Mouse (Mus musculus): ENCODE results near the gene Themis2. TPM values are rescaled to one million over a fixed set of nuclear protein-coding genes. Genes with fewer than 3 reads are reported as not detected.
"Not testable (repeated sequence)": the region's sequence is repeated elsewhere in the genome, so short reads cannot be mapped to it uniquely, and the experiment has no call there.

Themis2 gene
- total and polyA plus RNA-seq, 2 experiments from 2014 or later = 0.35 to 0.78 TPM

DNA sequence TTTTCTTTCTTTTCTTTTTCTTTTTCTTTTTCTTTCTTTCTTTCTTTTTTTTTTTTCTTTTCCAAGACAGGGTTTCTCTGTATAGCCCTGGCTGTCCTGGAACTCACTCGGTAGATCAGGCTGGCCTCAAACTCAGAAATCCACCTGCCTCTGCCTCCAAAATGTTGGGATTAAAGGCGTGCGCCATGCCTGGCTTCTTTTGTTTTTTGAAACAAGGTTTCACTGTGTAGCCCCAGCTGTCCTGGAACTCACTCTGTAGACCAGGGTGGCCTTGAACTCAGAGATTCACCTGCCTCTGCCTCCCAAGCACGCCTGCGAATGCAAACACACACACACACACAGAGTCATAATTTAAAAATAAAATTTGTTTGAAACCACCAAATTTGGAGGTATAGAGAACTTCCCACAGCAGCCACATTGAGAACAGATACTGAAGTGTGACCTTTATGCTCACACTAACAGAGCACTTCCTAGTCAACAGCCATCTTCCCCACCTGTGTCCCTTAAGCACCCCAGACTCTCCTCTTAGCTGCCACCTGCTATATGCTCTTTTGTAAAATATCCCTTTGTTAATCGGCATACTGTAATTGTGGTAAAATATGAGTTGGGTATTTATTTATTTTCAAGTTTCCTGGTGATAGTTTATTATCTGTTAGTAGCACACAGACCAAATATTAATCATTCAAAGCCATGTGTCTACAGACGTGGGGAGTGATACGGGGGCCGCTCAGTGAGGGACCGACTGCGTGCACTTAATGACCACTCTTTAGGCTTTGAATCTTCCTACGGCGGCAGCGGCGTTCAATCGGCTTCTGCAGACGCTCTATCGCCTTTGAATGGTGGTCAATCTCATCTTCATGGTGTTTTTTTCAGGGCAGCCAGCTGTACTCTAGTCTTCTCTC lies 5.2 kb upstream of the Themis2 start:
- Histone ChIP-seq H3K9me3 (ENCODE audit: low read length) (no peaks in the 10 kb centered on the region), H3K27ac (no peak overlapping the region), H3K4me1 (ENCODE audit: insufficient read depth, low read length) (no peaks in the 10 kb centered on the region), H3K27me3 (ENCODE audit: insufficient read depth, low read length) (no peaks in the 10 kb centered on the region), H3K4me3 (ENCODE audit: low read length) (no peak overlapping the region), H3K36me3 (ENCODE audit: insufficient read depth, low read length) (no peaks in the 10 kb centered on the region), H3K4me2 (ENCODE audit: low read depth, low read length) (no peak overlapping the region), H3K9ac (replicated peaks; ENCODE audit: low read length) (no peak overlapping the region)
- no peak for ATAC-seq
- TF ChIP-seq CTCF (IDR thresholded peaks at IDR 0.05; ENCODE audit: low read depth) = no peak
- WGBS = 89% methylated on average over 18 of the region's 18 CpGs
- no peak for DNase-seq (ENCODE audit: low spot score)

GRCm38 (mm10) chr4:132799845-132800244 lies 3.7 kb upstream of the Themis2 start:
- TF ChIP-seq CTCF (IDR thresholded peaks at IDR 0.05; ENCODE audit: low read depth) = no peak
- Histone ChIP-seq H3K36me3 (ENCODE audit: insufficient read depth, low read length) (no peaks in the 10 kb centered on the region), H3K27ac (no peak overlapping the region), H3K4me1 (ENCODE audit: insufficient read depth, low read length) (0 out of 2 replicates have a peak, but pooled peaks cover 3% of the 10 kb centered on the region), H3K27me3 (ENCODE audit: insufficient read depth, low read length) (peaks cover 7% of the 10 kb centered on the region; the same call in 1 of the 2 replicates), H3K9ac (replicated peaks; ENCODE audit: low read length) (no peak overlapping the region), H3K9me3 (ENCODE audit: low read length) (no peaks in the 10 kb centered on the region), H3K4me3 (ENCODE audit: low read length) (no peak overlapping the region), H3K4me2 (ENCODE audit: low read depth, low read length) (no peak overlapping the region)
- ATAC-seq (no peak), DNase-seq (ENCODE audit: low spot score) (no peak)
- 93% methylated on average over 4 of the region's 4 CpGs for WGBS

- not testable (repeated sequence) for H3K9me3 ChIP-seq (ENCODE audit: low read length); ATAC-seq; H3K27me3 ChIP-seq (ENCODE audit: insufficient read depth, low read length); H3K4me3 ChIP-seq (ENCODE audit: low read length); H3K9ac ChIP-seq (replicated peaks; ENCODE audit: low read length); DNase-seq (ENCODE audit: low spot score); H3K4me1 ChIP-seq (ENCODE audit: insufficient read depth, low read length); H3K36me3 ChIP-seq (ENCODE audit: insufficient read depth, low read length); H3K27ac ChIP-seq; H3K4me2 ChIP-seq (ENCODE audit: low read depth, low read length)
- 90% methylated on average over 3 of the region's 3 CpGs for WGBS
Measured at GRCm38 (mm10) chr4:132798666-132799065, 2.5 kb upstream of the Themis2 start.

GRCm38 (mm10) chr4:132798028-132798427 lies 1.8 kb upstream of the Themis2 start:
- TF ChIP-seq CTCF (IDR thresholded peaks at IDR 0.05; ENCODE audit: low read depth) = no peak
- no peak overlapping the region for H3K9ac ChIP-seq (replicated peaks; ENCODE audit: low read length)
- no peak overlapping the region for H3K4me2 ChIP-seq (ENCODE audit: low read depth, low read length)
- ATAC-seq (no peak), DNase-seq (ENCODE audit: low spot score) (no peak)
- 68% methylated on average over 4 of the region's 4 CpGs for WGBS
- peaks cover 9% of the 10 kb centered on the region; the same call in 1 of the 2 replicates for H3K27me3 ChIP-seq (ENCODE audit: insufficient read depth, low read length)
- no peak overlapping the region for H3K4me3 ChIP-seq (ENCODE audit: low read length)
- H3K27ac ChIP-seq = no peak overlapping the region
- 0 out of 2 replicates have a peak, but pooled peaks cover 3% of the 10 kb centered on the region for H3K4me1 ChIP-seq (ENCODE audit: insufficient read depth, low read length)
- no peaks in the 10 kb centered on the region for H3K36me3 ChIP-seq (ENCODE audit: insufficient read depth, low read length)
- H3K9me3 ChIP-seq (ENCODE audit: low read length) = no peaks in the 10 kb centered on the region

GRCm38 (mm10) chr4:132797461-132797860 lies 1.3 kb upstream of the Themis2 start:
- TF ChIP-seq CTCF (IDR thresholded peaks at IDR 0.05; ENCODE audit: low read depth) = no peak
- H3K4me3 ChIP-seq (ENCODE audit: low read length) = no peak overlapping the region
- ATAC-seq = no peak

GRCm38 (mm10) chr4:132795171-132795570 lies 1.0 kb downstream of the Themis2 start:
- H3K27me3 ChIP-seq (ENCODE audit: insufficient read depth, low read length) = peaks cover 9% of the 10 kb centered on the region; the same call in 1 of the 2 replicates
- no peak overlapping the region for H3K27ac ChIP-seq
- H3K4me2 ChIP-seq (ENCODE audit: low read depth, low read length) = no peak overlapping the region
- no peak overlapping the region for H3K4me3 ChIP-seq (ENCODE audit: low read length)
- WGBS = 55% methylated on average over 7 of the region's 7 CpGs
- no peaks in the 10 kb centered on the region for H3K9me3 ChIP-seq (ENCODE audit: low read length)
- 0 out of 2 replicates have a peak, but pooled peaks cover 3% of the 10 kb centered on the region for H3K4me1 ChIP-seq (ENCODE audit: insufficient read depth, low read length)
- TF ChIP-seq CTCF (IDR thresholded peaks at IDR 0.05; ENCODE audit: low read depth) = no peak
- DNase-seq (ENCODE audit: low spot score) (no peak), ATAC-seq (no peak)
- no peak overlapping the region for H3K9ac ChIP-seq (replicated peaks; ENCODE audit: low read length)
- H3K36me3 ChIP-seq (ENCODE audit: insufficient read depth, low read length) = no peaks in the 10 kb centered on the region

More at GRCm38 (mm10) chr4:132797461-132797860, 1.3 kb upstream of the Themis2 start:
- H3K27ac ChIP-seq = no peak overlapping the region
- H3K27me3 ChIP-seq (ENCODE audit: insufficient read depth, low read length) = peaks cover 9% of the 10 kb centered on the region; the same call in 1 of the 2 replicates
- WGBS = 80% methylated on average over 1 of the region's 1 CpGs
- 0 out of 2 replicates have a peak, but pooled peaks cover 3% of the 10 kb centered on the region for H3K4me1 ChIP-seq (ENCODE audit: insufficient read depth, low read length)
- H3K9ac ChIP-seq (replicated peaks; ENCODE audit: low read length) = no peak overlapping the region
- no peaks in the 10 kb centered on the region for H3K9me3 ChIP-seq (ENCODE audit: low read length)
- no peak for DNase-seq (ENCODE audit: low spot score)
- H3K4me2 ChIP-seq (ENCODE audit: low read depth, low read length) = no peak overlapping the region
- no peaks in the 10 kb centered on the region for H3K36me3 ChIP-seq (ENCODE audit: insufficient read depth, low read length)

DNA sequence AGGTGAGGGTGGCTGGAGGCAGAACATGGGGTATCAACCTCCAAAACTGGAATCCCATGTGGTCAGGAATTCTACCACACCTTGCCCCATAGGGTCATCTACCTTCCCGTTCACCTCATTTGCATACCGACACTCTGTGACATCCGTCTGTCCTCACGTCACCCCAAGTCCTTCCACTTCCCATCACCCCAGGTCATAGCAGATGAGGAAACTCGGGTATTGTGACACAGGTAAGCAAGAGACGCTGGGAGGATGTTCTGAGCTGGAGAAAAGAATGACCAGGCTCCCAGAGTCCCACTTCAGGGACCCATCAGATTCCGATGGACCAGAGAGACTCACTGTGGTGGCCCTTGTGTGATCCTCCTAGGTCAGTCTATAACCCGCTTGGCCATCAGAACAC lies 1.4 kb downstream of the Themis2 start:
- H3K4me2 ChIP-seq (ENCODE audit: low read depth, low read length) = no peak overlapping the region
- no peak for ATAC-seq
- no peak overlapping the region for H3K9ac ChIP-seq (replicated peaks; ENCODE audit: low read length)
- DNase-seq (ENCODE audit: low spot score) = no peak
- H3K4me3 ChIP-seq (ENCODE audit: low read length) = no peak overlapping the region
- H3K9me3 ChIP-seq (ENCODE audit: low read length) = no peaks in the 10 kb centered on the region
- H3K4me1 ChIP-seq (ENCODE audit: insufficient read depth, low read length) = 0 out of 2 replicates have a peak, but pooled peaks cover 3% of the 10 kb centered on the region
- H3K36me3 ChIP-seq (ENCODE audit: insufficient read depth, low read length) = no peaks in the 10 kb centered on the region
- H3K27ac ChIP-seq = no peak overlapping the region
- WGBS = 71% methylated on average over 8 of the region's 8 CpGs
- no peak for TF ChIP-seq CTCF (IDR thresholded peaks at IDR 0.05; ENCODE audit: low read depth)
- peaks cover 9% of the 10 kb centered on the region; the same call in 1 of the 2 replicates for H3K27me3 ChIP-seq (ENCODE audit: insufficient read depth, low read length)
